Mouse (Mus musculus): ENCODE results near the gene Gfod1.

DNA sequence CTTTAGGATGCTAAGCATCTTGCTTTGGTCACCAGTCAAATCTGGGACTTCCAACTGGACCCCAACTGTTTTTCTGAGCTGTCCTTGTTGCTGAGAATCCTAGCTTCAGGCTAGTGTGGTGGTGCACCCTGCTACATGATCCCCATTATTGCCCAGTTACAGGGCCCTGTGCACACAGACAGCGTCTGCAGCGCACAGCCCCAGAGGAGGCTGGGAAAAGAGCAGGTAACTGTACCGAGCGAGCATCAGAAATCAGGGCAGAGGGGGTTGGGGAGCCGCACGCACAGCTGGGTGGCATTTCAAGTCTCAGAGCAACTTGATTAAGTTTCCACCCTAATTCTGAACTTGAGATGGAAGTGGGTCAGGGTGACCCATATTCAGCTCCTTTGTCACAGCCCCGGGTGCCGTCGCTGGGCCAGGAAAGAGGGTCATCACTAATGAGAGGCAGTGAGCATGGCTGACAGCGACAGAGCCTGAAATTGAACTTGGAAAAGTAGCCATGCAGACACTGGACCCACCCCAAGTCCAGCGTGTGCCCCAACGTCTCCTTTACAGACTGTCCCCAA, 97.8 kb downstream of the Gfod1 start:
- no peak for TF ChIP-seq SRF (IDR thresholded peaks at IDR 0.05; ENCODE audit: control insufficient read depth, insufficient read length, low read depth)
- TF ChIP-seq USF1 (IDR thresholded peaks at IDR 0.05; ENCODE audit: low read depth), result no peak
- no peak for TF ChIP-seq TCF12 (IDR thresholded peaks at IDR 0.05; ENCODE audit: insufficient read depth, poor library complexity, severe bottlenecking)
- no peak for TF ChIP-seq POLR2A (IDR thresholded peaks at IDR 0.05; ENCODE audit: insufficient read length, low read depth)
- no peak for TF ChIP-seq MYOG (IDR thresholded peaks at IDR 0.05; ENCODE audit: control insufficient read depth in 1 of 3, insufficient read depth in 1 of 3, insufficient read length in 2 of 3, low read depth in 2 of 3)
- no peak for TF ChIP-seq E2F4 (IDR thresholded peaks at IDR 0.05; ENCODE audit: insufficient read depth)
- no peak for TF ChIP-seq CEBPB (IDR thresholded peaks at IDR 0.05; ENCODE audit: insufficient read depth, poor library complexity, severe bottlenecking)
- no peak for TF ChIP-seq MAX (IDR thresholded peaks at IDR 0.05; ENCODE audit: low read depth)
- no peak for TF ChIP-seq POLR2AphosphoS2 (IDR thresholded peaks at IDR 0.05; ENCODE audit: insufficient read length, low read depth)
- TF ChIP-seq TCF3 (IDR thresholded peaks at IDR 0.05; ENCODE audit: insufficient read length, low read depth), result no peak

Measured in myocyte (in vitro differentiated cells).